Mouse (Mus musculus): ENCODE measurements around the gene Ptpro. TPM values are rescaled to one million over a fixed set of nuclear protein-coding genes. Genes with fewer than 3 reads are reported as not detected.

Ptpro gene
- total and polyA plus RNA-seq, 3 experiments: 0.05 TPM; not detected in 2

DNA sequence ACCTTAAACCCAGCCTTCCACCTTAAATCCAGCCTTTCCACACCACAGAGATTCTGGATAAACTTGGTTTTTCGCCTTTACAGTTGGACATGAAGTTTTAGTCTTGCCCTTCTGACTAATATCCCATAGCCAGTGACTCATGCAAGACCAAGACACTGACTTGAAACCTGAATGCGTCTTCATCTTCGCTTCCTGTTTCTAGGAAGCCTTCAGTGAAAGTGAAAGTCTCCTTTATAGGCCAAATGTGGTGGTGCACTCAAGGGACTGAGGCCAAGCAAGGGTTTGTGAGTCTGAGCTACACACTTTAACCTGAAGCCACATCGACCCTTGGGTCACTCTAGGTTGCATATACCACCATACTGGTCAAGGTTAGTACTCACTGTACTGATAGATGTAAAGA lies 50.4 kb downstream of the Ptpro start:
- DNase-seq (ENCODE audit: low spot score) (no peak), ATAC-seq (ENCODE audit: extremely low read depth, insufficient number of reproducible peaks, low FRiP score, poor library complexity, severe bottlenecking) (no peak)
- Histone ChIP-seq H3K4me3 (ENCODE audit: low read depth, low read length) (no peak overlapping the region), H3K4me1 (ENCODE audit: insufficient read depth, low read depth, low read length) (no peaks in the 10 kb centered on the region), H3K27me3 (ENCODE audit: insufficient read depth, low read length) (no peaks in the 10 kb centered on the region), H3K36me3 (replicated peaks) (no peaks in the 10 kb centered on the region), H3K9me3 (replicated peaks) (peaks cover 37% of the 10 kb centered on the region)
- TF ChIP-seq CTCF (IDR thresholded peaks at IDR 0.05; ENCODE audit: low read depth, low read length): no peak
- no peak for TF ChIP-seq TAL1 (conservative IDR thresholded peaks at IDR 0.05; ENCODE audit: low read depth, low read length)
- no peak for TF ChIP-seq POLR2AphosphoS5 (IDR thresholded peaks at IDR 0.05; ENCODE audit: insufficient replicate concordance, low read depth, low read length)
- no peak for TF ChIP-seq GATA2 (IDR thresholded peaks at IDR 0.05; ENCODE audit: borderline replicate concordance, low read depth, low read length)
- TF ChIP-seq GATA1 (IDR thresholded peaks at IDR 0.05; ENCODE audit: borderline replicate concordance, low read length): no peak

- TF ChIP-seq TAL1 (conservative IDR thresholded peaks at IDR 0.05; ENCODE audit: low read depth, low read length): no peak
- TF ChIP-seq CTCF (IDR thresholded peaks at IDR 0.05; ENCODE audit: low read depth, low read length): no peak
- no peak for TF ChIP-seq GATA1 (IDR thresholded peaks at IDR 0.05; ENCODE audit: borderline replicate concordance, low read length)
- TF ChIP-seq GATA2 (IDR thresholded peaks at IDR 0.05; ENCODE audit: borderline replicate concordance, low read depth, low read length): no peak
- TF ChIP-seq POLR2AphosphoS5 (IDR thresholded peaks at IDR 0.05; ENCODE audit: insufficient replicate concordance, low read depth, low read length): no peak
- Histone ChIP-seq H3K4me3 (ENCODE audit: low read depth, low read length) (no peak overlapping the region), H3K9me3 (replicated peaks) (peaks cover 37% of the 10 kb centered on the region), H3K36me3 (replicated peaks) (no peaks in the 10 kb centered on the region), H3K4me1 (ENCODE audit: insufficient read depth, low read depth, low read length) (no peaks in the 10 kb centered on the region), H3K27me3 (ENCODE audit: insufficient read depth, low read length) (no peaks in the 10 kb centered on the region)
- no peak for ATAC-seq (ENCODE audit: extremely low read depth, insufficient number of reproducible peaks, low FRiP score, poor library complexity, severe bottlenecking)
- no peak for DNase-seq (ENCODE audit: low spot score)
These were observed 51.7 kb downstream of the Ptpro start for GRCm38 (mm10) chr6:137303824-137304223.

DNA sequence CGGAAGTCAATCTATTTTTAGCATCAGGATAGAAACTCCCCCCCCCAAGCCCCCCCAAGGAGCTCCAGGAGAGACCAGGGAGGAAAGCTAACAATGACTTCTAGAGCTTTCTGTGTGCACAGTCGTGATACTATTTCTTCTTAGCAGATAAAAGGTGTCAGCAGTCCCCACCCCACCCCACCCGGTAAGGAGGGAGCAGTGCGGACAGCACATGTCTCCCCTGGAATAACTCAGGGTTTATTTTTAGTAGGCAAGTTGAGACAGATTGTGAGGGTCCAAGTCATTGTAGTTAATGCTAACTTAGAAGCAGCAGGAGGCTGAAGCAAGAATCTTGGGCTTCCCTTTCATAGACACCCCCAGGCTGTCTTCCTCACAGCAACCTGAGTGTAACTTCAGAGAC lies 63.1 kb downstream of the Ptpro start:
- H3K4me1 ChIP-seq (ENCODE audit: insufficient read depth, low read depth, low read length): no peaks in the 10 kb centered on the region
- no peak overlapping the region for H3K4me3 ChIP-seq (ENCODE audit: low read depth, low read length)
- DNase-seq (ENCODE audit: low spot score) (no peak), ATAC-seq (ENCODE audit: extremely low read depth, insufficient number of reproducible peaks, low FRiP score, poor library complexity, severe bottlenecking) (no peak)
- peaks cover 28% of the 10 kb centered on the region for H3K9me3 ChIP-seq (replicated peaks)
- H3K27me3 ChIP-seq (ENCODE audit: insufficient read depth, low read length): no peaks in the 10 kb centered on the region
- no peak for TF ChIP-seq CTCF (IDR thresholded peaks at IDR 0.05; ENCODE audit: low read depth, low read length)
- no peak for TF ChIP-seq GATA1 (IDR thresholded peaks at IDR 0.05; ENCODE audit: borderline replicate concordance, low read length)
- TF ChIP-seq TAL1 (conservative IDR thresholded peaks at IDR 0.05; ENCODE audit: low read depth, low read length): no peak
- no peak for TF ChIP-seq GATA2 (IDR thresholded peaks at IDR 0.05; ENCODE audit: borderline replicate concordance, low read depth, low read length)
- TF ChIP-seq POLR2AphosphoS5 (IDR thresholded peaks at IDR 0.05; ENCODE audit: insufficient replicate concordance, low read depth, low read length): no peak
- no peaks in the 10 kb centered on the region for H3K36me3 ChIP-seq (replicated peaks)

DNA sequence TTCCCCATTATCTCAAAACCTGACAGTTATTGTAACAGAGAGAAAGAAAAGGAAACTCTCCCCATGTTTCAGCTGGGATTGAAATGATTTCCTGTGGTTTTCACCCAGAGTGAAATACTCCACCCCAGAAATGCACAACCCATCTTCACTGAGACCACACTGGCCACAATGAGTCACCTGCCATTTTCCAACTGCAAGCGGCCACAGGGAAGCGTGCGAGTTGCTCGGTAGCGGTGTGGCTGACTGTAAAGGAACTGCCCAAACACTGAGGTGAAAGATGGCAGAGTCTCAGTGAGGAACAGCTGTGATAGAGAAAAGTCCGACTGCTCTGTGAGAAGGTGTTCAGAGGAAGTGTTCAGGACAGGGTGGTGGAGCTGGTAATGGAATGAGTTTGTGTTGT lies 64.2 kb downstream of the Ptpro start:
- Histone ChIP-seq H3K4me3 (ENCODE audit: low read depth, low read length) (no peak overlapping the region), H3K27me3 (ENCODE audit: insufficient read depth, low read length) (no peaks in the 10 kb centered on the region), H3K9me3 (replicated peaks) (peaks cover 34% of the 10 kb centered on the region), H3K36me3 (replicated peaks) (no peaks in the 10 kb centered on the region), H3K4me1 (ENCODE audit: insufficient read depth, low read depth, low read length) (no peaks in the 10 kb centered on the region)
- no peak for TF ChIP-seq POLR2AphosphoS5 (IDR thresholded peaks at IDR 0.05; ENCODE audit: insufficient replicate concordance, low read depth, low read length)
- no peak for TF ChIP-seq CTCF (IDR thresholded peaks at IDR 0.05; ENCODE audit: low read depth, low read length)
- TF ChIP-seq TAL1 (conservative IDR thresholded peaks at IDR 0.05; ENCODE audit: low read depth, low read length): no peak
- no peak for TF ChIP-seq GATA2 (IDR thresholded peaks at IDR 0.05; ENCODE audit: borderline replicate concordance, low read depth, low read length)
- TF ChIP-seq GATA1 (IDR thresholded peaks at IDR 0.05; ENCODE audit: borderline replicate concordance, low read length): no peak
- no peak for ATAC-seq (ENCODE audit: extremely low read depth, insufficient number of reproducible peaks, low FRiP score, poor library complexity, severe bottlenecking)
- no peak for DNase-seq (ENCODE audit: low spot score)

GRCm38 (mm10) chr6:137317509-137317908 lies 65.4 kb downstream of the Ptpro start:
- H3K9me3 ChIP-seq (replicated peaks): peaks cover 38% of the 10 kb centered on the region
- H3K4me3 ChIP-seq (ENCODE audit: low read depth, low read length): no peak overlapping the region
- H3K4me1 ChIP-seq (ENCODE audit: insufficient read depth, low read depth, low read length): no peaks in the 10 kb centered on the region
- no peak for DNase-seq (ENCODE audit: low spot score)
- H3K27me3 ChIP-seq (ENCODE audit: insufficient read depth, low read length): no peaks in the 10 kb centered on the region
- ATAC-seq (ENCODE audit: extremely low read depth, insufficient number of reproducible peaks, low FRiP score, poor library complexity, severe bottlenecking): no peak
- TF ChIP-seq TAL1 (conservative IDR thresholded peaks at IDR 0.05; ENCODE audit: low read depth, low read length) (no peak), GATA2 (IDR thresholded peaks at IDR 0.05; ENCODE audit: borderline replicate concordance, low read depth, low read length) (no peak), POLR2AphosphoS5 (IDR thresholded peaks at IDR 0.05; ENCODE audit: insufficient replicate concordance, low read depth, low read length) (no peak), GATA1 (IDR thresholded peaks at IDR 0.05; ENCODE audit: borderline replicate concordance, low read length) (no peak), CTCF (IDR thresholded peaks at IDR 0.05; ENCODE audit: low read depth, low read length) (no peak)
- no peaks in the 10 kb centered on the region for H3K36me3 ChIP-seq (replicated peaks)

DNA sequence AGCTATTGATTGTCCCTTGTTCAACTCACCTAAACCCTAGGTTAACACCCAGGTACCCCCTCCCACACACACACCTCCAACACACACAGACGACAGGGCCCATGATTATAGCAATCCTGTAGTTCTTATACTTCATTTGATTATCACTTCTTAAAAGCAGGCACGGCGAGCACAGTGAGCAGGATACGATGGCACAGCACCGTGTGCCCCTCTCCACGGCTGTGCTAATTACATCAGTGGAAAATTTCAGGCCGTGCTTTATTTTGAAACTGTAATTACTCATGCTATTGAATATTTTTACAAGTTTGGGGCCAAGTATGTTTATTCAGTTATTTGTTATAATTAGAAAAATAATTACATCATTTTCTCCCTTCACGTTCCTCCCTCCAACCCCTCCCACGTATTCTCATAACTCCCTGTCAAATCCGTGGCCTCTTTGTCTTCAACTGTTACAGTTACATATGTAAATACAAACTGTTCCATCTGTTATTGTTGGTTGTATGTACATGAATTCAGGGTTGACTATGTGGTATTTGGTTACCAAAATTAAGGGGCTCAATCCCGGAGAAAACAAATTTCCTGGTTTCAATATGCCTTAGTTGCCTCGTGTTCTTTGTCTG lies 66.2 kb downstream of the Ptpro start:
- H3K36me3 ChIP-seq (replicated peaks): no peaks in the 10 kb centered on the region
- no peaks in the 10 kb centered on the region for H3K27me3 ChIP-seq (ENCODE audit: insufficient read depth, low read length)
- peaks cover 40% of the 10 kb centered on the region for H3K9me3 ChIP-seq (replicated peaks)
- H3K4me3 ChIP-seq (ENCODE audit: low read depth, low read length): no peak overlapping the region
- ATAC-seq (ENCODE audit: extremely low read depth, insufficient number of reproducible peaks, low FRiP score, poor library complexity, severe bottlenecking): no peak
- H3K4me1 ChIP-seq (ENCODE audit: insufficient read depth, low read depth, low read length): no peaks in the 10 kb centered on the region
- no peak for DNase-seq (ENCODE audit: low spot score)
- TF ChIP-seq POLR2AphosphoS5 (IDR thresholded peaks at IDR 0.05; ENCODE audit: insufficient replicate concordance, low read depth, low read length): no peak
- no peak for TF ChIP-seq CTCF (IDR thresholded peaks at IDR 0.05; ENCODE audit: low read depth, low read length)
- no peak for TF ChIP-seq GATA2 (IDR thresholded peaks at IDR 0.05; ENCODE audit: borderline replicate concordance, low read depth, low read length)
- no peak for TF ChIP-seq GATA1 (IDR thresholded peaks at IDR 0.05; ENCODE audit: borderline replicate concordance, low read length)
- no peak for TF ChIP-seq TAL1 (conservative IDR thresholded peaks at IDR 0.05; ENCODE audit: low read depth, low read length)
